Mouse (Mus musculus) stomach, embryonic 14.5 days (tissue): ENCODE data around the gene Cdc14b. TPM values are rescaled to one million over a fixed set of nuclear protein-coding genes. Genes with fewer than 3 reads are reported as not detected.

ENCODE experiments used
- ATAC-seq: fragments of 200-750 bp; cut with Nextera tagmentation; 2 replicates; pipeline ENCODE4 v1.8.0; 2017; ENCODE audit warnings: low read depth, moderate TSS enrichment; ENCODE audit not compliant: insufficient number of reproducible peaks, insufficient read depth, low FRiP score
- H3K27ac ChIP-seq: fragments of 300-500 bp; sonication (generic); 2 replicates; pipeline ENCODE4 v1.5.1; 2014; ENCODE audit warnings: mild to moderate bottlenecking, low read length, moderate library complexity, mixed read lengths
- H3K27me3 ChIP-seq: fragments of 300-500 bp; sonication (generic); 2 replicates; pipeline ENCODE4 v1.6.1; 2014; ENCODE audit warnings: low read length, control low read depth, mixed read lengths; ENCODE audit not compliant: control insufficient read depth, insufficient read depth
- H3K36me3 ChIP-seq: fragments of 300-500 bp; sonication (generic); 2 replicates; pipeline ENCODE4 v1.6.1; 2014; ENCODE audit warnings: mild to moderate bottlenecking, control low read depth, low read length, moderate library complexity, mixed read lengths; ENCODE audit not compliant: control insufficient read depth, insufficient read depth
- H3K4me1 ChIP-seq: fragments of 300-500 bp; sonication (generic); 2 replicates; pipeline ENCODE4 v1.6.1; 2014; ENCODE audit warnings: low read length, control low read depth, mixed read lengths; ENCODE audit not compliant: control insufficient read depth, insufficient read depth
- H3K4me2 ChIP-seq: fragments of 300-500 bp; sonication (generic); replicated peaks from 2 replicates; pipeline ENCODE4 v1.6.1; 2014; ENCODE audit warnings: low read depth, low read length, control low read depth
- H3K4me3 ChIP-seq: fragments of 300-500 bp; sonication (generic); 2 replicates; pipeline ENCODE4 v1.5.1; 2014; ENCODE audit warnings: low read depth, low read length, control low read depth
- H3K9ac ChIP-seq: fragments of 300-500 bp; sonication (generic); replicated peaks from 2 replicates; pipeline ENCODE4 v1.6.1; 2014; ENCODE audit warnings: low read depth, mild to moderate bottlenecking, control low read depth, low read length, moderate library complexity, mixed read lengths
- H3K9me3 ChIP-seq: fragments of 300-500 bp; sonication (generic); 2 replicates; pipeline ENCODE4 v1.6.1; 2016; ENCODE audit warnings: low read depth, low read length, control low read depth; ENCODE audit not compliant: control insufficient read depth
- WGBS: fragments of 180-500 bp; shearing (Covaris S2); extraction: QIAGEN DNeasy Blood & Tissue Kit; methylation state at CpG from one replicate; pipeline ENCODE4 v1.1.7; 2014; 5-methylcytosine and 5-hydroxymethylcytosine counted together
- polyA plus RNA-seq: library from polyadenylated mRNA; unstranded; fragments of >200 nt; fragmentation: Nextera tagmentation; extraction: Ambion mirVana; gene quantifications from 2 replicates; pipeline ENCODE4 v1.2.1, GENCODE M21; 2014

Cdc14b gene
- polyA plus RNA-seq, 1 experiment from 2014 or later, result 46.0 TPM

DNA sequence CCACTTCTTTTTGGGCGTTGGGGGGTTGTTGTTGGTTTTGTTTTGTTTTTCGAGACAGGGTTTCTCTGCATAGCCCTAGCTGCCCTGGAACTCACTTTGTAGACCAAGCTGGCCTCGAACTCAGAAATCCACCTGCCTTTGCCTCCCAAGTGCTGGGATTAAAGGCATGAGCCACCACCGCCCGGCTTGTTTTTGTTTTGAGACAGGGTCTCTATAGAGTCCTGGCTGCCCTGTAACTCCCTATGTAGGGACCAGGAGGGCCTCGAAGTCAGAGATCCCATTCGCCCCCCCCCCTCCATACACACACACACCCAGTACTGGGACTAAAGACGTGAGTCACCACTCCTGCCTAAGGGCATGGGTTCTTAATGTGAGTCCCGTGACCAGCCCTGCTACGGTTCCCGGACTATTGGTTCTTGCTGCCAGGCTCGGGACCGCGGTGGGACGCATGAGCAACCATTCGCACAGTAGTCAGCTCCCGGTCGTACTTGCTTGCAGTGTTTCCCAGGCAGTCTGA is 121.3 kb downstream of the Cdc14b start:
- peak; percentile 33 for ATAC-seq
- H3K9me3 ChIP-seq, result no peaks in the 10 kb centered on the region
- WGBS, result under 1% methylated on average over 18 of the region's 18 CpGs

DNA sequence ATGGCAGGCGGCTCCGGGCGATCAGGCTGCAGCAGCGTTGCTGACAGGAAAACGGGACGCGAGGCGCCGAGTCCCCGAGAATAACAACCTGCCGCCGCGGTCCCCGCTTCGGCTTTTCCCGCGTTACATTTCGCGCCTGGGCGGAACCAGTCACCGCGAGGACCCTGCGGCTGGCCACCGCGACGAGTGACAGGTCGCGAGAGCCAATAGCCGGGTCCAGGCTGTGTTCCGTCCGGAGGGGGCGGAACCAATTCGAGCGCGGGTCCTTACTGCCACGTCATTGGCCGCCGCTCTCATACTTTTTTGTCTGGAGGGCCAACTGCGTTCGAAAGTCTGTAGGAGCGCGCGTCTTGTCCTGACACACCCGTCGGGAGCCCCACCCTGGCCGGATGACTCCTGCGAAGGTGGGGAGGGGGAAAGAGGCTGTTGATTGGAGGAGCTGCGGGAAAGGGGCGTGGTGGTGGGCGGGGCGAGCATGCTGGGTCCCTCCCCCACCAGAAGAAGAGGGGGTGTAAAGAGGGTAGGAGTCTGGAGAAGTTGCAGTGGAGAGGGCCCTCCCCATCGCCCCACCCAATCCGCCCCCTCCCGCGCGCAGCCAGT is 121.9 kb downstream of the Cdc14b start, which contains the start of gene Zfp367:
Gene Zfp367, minus strand, starts transcription at position 120 of the 600 bp plus-strand sequence.
- peak within 1 kb of the TSS; percentile 94 for H3K27ac ChIP-seq
- H3K4me3 ChIP-seq, result peak within 1 kb of the TSS; percentile 91
- H3K4me1 ChIP-seq, result peaks cover 18% of the 10 kb centered on the region; the same call in 1 of the 2 replicates
- H3K9me3 ChIP-seq, result no peaks in the 10 kb centered on the region
- ATAC-seq, result peak; percentile 96
- WGBS, result under 1% methylated on average over 56 of the region's 56 CpGs
- H3K27me3 ChIP-seq, result no peaks in the 10 kb centered on the region
- peak within 1 kb of the TSS; percentile 82 for H3K4me2 ChIP-seq
- no peaks in the 10 kb centered on the region for H3K36me3 ChIP-seq
- H3K9ac ChIP-seq, result peak within 1 kb of the TSS; percentile 74

More for the DNA sequence above, 121.3 kb downstream of the Cdc14b start:
- peak overlapping the region; percentile 37 for H3K4me2 ChIP-seq
- peaks cover 15% of the 10 kb centered on the region; the same call in 1 of the 2 replicates for H3K4me1 ChIP-seq
- H3K36me3 ChIP-seq, result no peaks in the 10 kb centered on the region
- peak overlapping the region; percentile 14; the same call in 1 of the 2 replicates for H3K9ac ChIP-seq
- peak overlapping the region; percentile 4; the same call in 1 of the 2 replicates for H3K27ac ChIP-seq
- no peaks in the 10 kb centered on the region for H3K27me3 ChIP-seq
- peak overlapping the region; percentile 91 for H3K4me3 ChIP-seq

DNA sequence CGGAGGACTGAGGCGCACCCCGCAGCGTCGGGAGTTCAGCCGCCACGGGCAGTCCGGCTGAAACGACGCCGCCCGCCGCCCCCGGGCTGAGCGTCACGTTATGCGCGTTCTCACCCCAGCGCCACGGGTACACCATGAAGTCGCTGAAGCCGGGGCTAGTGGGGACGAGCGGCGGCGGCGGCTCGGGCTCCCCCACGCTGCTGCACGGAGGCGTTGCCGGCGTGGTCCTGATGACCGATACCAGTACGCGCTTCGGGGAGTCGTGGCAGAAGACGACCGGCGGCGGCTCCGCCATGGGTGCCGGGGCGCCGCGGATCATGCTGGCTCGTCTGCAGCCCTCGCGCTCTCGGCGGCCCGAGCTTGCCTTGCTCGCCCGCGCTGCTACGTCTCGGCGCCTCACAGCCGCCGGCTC is 122.4 kb downstream of the Cdc14b start:
- WGBS, result under 1% methylated on average over 61 of the region's 61 CpGs

DNA sequence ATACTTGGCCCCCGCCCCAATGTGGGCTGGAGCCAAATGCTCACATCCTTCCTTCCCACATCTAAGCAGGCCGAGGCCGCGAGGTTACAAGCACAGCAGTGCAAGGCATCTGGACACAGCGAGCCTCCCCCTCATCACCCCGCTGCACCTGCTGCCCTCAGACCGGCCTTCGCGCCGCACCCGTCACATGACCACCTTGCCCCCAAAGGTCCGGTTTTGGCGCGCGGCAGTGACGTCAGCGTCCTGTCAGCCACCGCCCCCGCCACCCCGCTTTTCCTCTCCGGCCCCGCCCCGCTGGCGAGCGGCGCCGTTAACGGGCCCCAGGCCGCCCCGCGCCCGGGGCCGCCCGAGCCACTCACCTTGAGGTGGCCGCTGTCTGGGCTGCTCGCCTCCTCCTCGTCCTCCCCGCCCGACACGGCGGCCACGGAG is 122.8 kb downstream of the Cdc14b start:
- Histone ChIP-seq H3K4me1 (peaks cover 18% of the 10 kb centered on the region; the same call in 1 of the 2 replicates), H3K36me3 (no peaks in the 10 kb centered on the region), H3K27ac (peak overlapping the region; percentile 94), H3K9ac (peak overlapping the region; percentile 74), H3K4me2 (peak overlapping the region; percentile 82), H3K4me3 (peak overlapping the region; percentile 91), H3K27me3 (no peaks in the 10 kb centered on the region), H3K9me3 (no peaks in the 10 kb centered on the region)
- WGBS, result under 1% methylated on average over 42 of the region's 42 CpGs
- ATAC-seq, result peak; percentile 5; the same call in 1 of the 2 replicates

More for the DNA sequence above, 122.4 kb downstream of the Cdc14b start:
- Histone ChIP-seq H3K27ac (peak overlapping the region; percentile 94), H3K9me3 (no peaks in the 10 kb centered on the region), H3K36me3 (no peaks in the 10 kb centered on the region), H3K4me2 (peak overlapping the region; percentile 82), H3K9ac (peak overlapping the region; percentile 74), H3K4me1 (peaks cover 18% of the 10 kb centered on the region; the same call in 1 of the 2 replicates), H3K4me3 (peak overlapping the region; percentile 91), H3K27me3 (no peaks in the 10 kb centered on the region)
- no peak; the same call in 1 of the 2 replicates for ATAC-seq

DNA sequence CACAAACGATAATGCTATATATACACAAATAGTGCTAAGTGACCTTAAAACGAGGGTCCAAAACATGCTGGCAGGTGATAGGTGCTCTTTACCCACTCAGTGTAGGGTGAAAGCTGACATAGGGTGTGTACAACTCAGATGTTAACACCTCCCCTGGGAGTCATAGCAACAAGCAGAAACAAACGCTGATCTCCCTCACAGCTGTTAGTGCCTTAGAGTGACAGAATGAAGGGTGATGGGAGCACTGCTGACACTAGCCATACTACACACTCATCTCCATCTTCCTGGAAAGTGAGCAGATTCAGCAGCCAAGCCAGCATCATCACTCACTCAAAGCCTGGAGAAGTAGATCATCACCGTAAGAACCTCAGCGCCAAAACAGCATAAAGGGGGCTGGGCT is 125.0 kb downstream of the Cdc14b start:
- no peak overlapping the region for H3K27ac ChIP-seq
- no peaks in the 10 kb centered on the region for H3K36me3 ChIP-seq
- ATAC-seq, result no peak
- H3K4me3 ChIP-seq, result no peak overlapping the region
- no peak overlapping the region for H3K4me2 ChIP-seq
- peaks cover 18% of the 10 kb centered on the region; the same call in 1 of the 2 replicates for H3K4me1 ChIP-seq
- 48% methylated on average over 5 of the region's 5 CpGs for WGBS
- no peaks in the 10 kb centered on the region for H3K27me3 ChIP-seq
- no peaks in the 10 kb centered on the region for H3K9me3 ChIP-seq
- H3K9ac ChIP-seq, result no peak overlapping the region

Other genes starting within 250 kb of the Cdc14b start
- not detected in 2 replicates for gene Hsd17b3, start 186.1 kb downstream of the Cdc14b start, polyA plus RNA-seq
- 5.1 and 6.4 TPM in 2 replicates for gene Slc35d2, start 145.9 kb downstream of the Cdc14b start, polyA plus RNA-seq
- 22.1 and 26.1 TPM in 2 replicates for gene Zfp367, start 122.1 kb downstream of the Cdc14b start, polyA plus RNA-seq
- 26.1 and 27.1 TPM in 2 replicates for gene Habp4, start 113.5 kb downstream of the Cdc14b start, polyA plus RNA-seq
- gene Aaed1, start 37.4 kb upstream of the Cdc14b start, polyA plus RNA-seq, result 62.3 and 68.3 TPM in 2 replicates
- gene Ctsl, start 95.6 kb upstream of the Cdc14b start, polyA plus RNA-seq, result 207 and 209 TPM in 2 replicates
- 8.8 and 10.1 TPM in 2 replicates for gene Cdk20, start 157.0 kb upstream of the Cdc14b start, polyA plus RNA-seq
- not detected in 2 replicates for gene Fam240b, start 222.5 kb upstream of the Cdc14b start, polyA plus RNA-seq